Mouse (Mus musculus) embryonic facial prominence, embryonic 11.5 days (tissue): ENCODE results near the gene Ugcg. TPM values are rescaled to one million over a fixed set of nuclear protein-coding genes. Genes with fewer than 3 reads are reported as not detected.

Source experiments
- ATAC-seq: fragments of 200-750 bp; cut with Nextera tagmentation; replicated peaks from 2 replicates; pipeline ENCODE4 v1.8.0; 2017; ENCODE audit warnings: low read depth; ENCODE audit not compliant: insufficient number of reproducible peaks, low FRiP score, low TSS enrichment
- DNase-seq: peaks from one replicate; pipeline ENCODE4 v3.0.0-alpha.2; 2015; ENCODE audit warnings: low spot score
- H3K27ac ChIP-seq: fragments of 300-500 bp; sonication (generic); replicated peaks from 2 replicates; pipeline ENCODE4 v1.5.1; 2014; ENCODE audit warnings: mild to moderate bottlenecking, low read depth, low read length, control low read depth
- H3K27me3 ChIP-seq: fragments of 300-500 bp; sonication (generic); 2 replicates; pipeline ENCODE4 v1.6.1; 2014; ENCODE audit warnings: mild to moderate bottlenecking, low read length, moderate library complexity, mixed read lengths; ENCODE audit not compliant: control insufficient read depth, insufficient read depth
- H3K36me3 ChIP-seq: fragments of 300-500 bp; sonication (generic); replicated peaks from 2 replicates; pipeline ENCODE4 v1.6.1; 2014; ENCODE audit warnings: low read depth, mild to moderate bottlenecking, low read length, moderate library complexity, mixed read lengths; ENCODE audit not compliant: control insufficient read depth, insufficient read depth
- H3K4me1 ChIP-seq: fragments of 300-500 bp; sonication (generic); 2 replicates; pipeline ENCODE4 v1.6.1; 2014; ENCODE audit warnings: low read length, mixed read lengths; ENCODE audit not compliant: control insufficient read depth, insufficient read depth
- H3K4me2 ChIP-seq: fragments of 300-500 bp; sonication (generic); 2 replicates; pipeline ENCODE4 v1.6.1; 2014; ENCODE audit warnings: low read depth, mild to moderate bottlenecking, control low read depth, low read length, moderate library complexity
- H3K4me3 ChIP-seq: fragments of 300-500 bp; sonication (generic); 2 replicates; pipeline ENCODE4 v1.5.1; 2014; ENCODE audit warnings: low read depth, low read length, control low read depth
- H3K9ac ChIP-seq: fragments of 300-500 bp; sonication (generic); replicated peaks from 2 replicates; pipeline ENCODE4 v1.6.1; 2014; ENCODE audit warnings: mild to moderate bottlenecking, control low read depth, low read length
- H3K9me3 ChIP-seq: fragments of 300-500 bp; sonication (generic); replicated peaks from 2 replicates; pipeline ENCODE4 v1.6.1; 2016; ENCODE audit warnings: mild to moderate bottlenecking, low read length, inconsistent platforms, mixed read lengths; ENCODE audit not compliant: control insufficient read depth
- WGBS: fragments of 180-500 bp; shearing (Covaris S2); extraction: QIAGEN DNeasy Blood & Tissue Kit; methylation state at CpG from one replicate; pipeline ENCODE4 v1.1.7; 2014; 5-methylcytosine and 5-hydroxymethylcytosine counted together
- polyA plus RNA-seq: library from polyadenylated mRNA; unstranded; fragments of >200 nt; fragmentation: Nextera tagmentation; extraction: Ambion mirVana; gene quantifications from 2 replicates; pipeline ENCODE4 v1.2.1, GENCODE M21; 2014

Gene Ugcg
- polyA plus RNA-seq, 1 experiment from 2014 or later: 11.8 TPM

- Histone ChIP-seq H3K4me2 (no peak overlapping the region), H3K27ac (no peak overlapping the region), H3K9ac (no peak overlapping the region), H3K36me3 (no peaks in the 10 kb centered on the region), H3K9me3 (no peaks in the 10 kb centered on the region), H3K27me3 (no peaks in the 10 kb centered on the region), H3K4me1 (no peaks in the 10 kb centered on the region), H3K4me3 (no peak overlapping the region)
- no peak for ATAC-seq
- WGBS: 50% methylated on average over 5 of the region's 5 CpGs
- DNase-seq: no peak
These were observed 7.5 kb upstream of the Ugcg start for GRCm38 (mm10) chr4:59181320-59182271.

- ATAC-seq: no peak
These were observed 3.4 kb upstream of the Ugcg start for GRCm38 (mm10) chr4:59185671-59186070.

GRCm38 (mm10) chr4:59187289-59187688 is 1.8 kb upstream of the Ugcg start:
- no peak overlapping the region for H3K4me2 ChIP-seq
- H3K9me3 ChIP-seq: no peaks in the 10 kb centered on the region
- H3K27ac ChIP-seq: no peak overlapping the region
- WGBS: 23% methylated on average over 3 of the region's 3 CpGs
- DNase-seq: peak; percentile 74
- H3K9ac ChIP-seq: no peak overlapping the region
- no peaks in the 10 kb centered on the region for H3K4me1 ChIP-seq
- no peaks in the 10 kb centered on the region for H3K27me3 ChIP-seq
- no peak for ATAC-seq
- H3K36me3 ChIP-seq: no peaks in the 10 kb centered on the region
- H3K4me3 ChIP-seq: no peak overlapping the region

More at GRCm38 (mm10) chr4:59185671-59186070, 3.4 kb upstream of the Ugcg start:
- Histone ChIP-seq H3K4me2 (no peak overlapping the region), H3K9me3 (no peaks in the 10 kb centered on the region), H3K4me1 (no peaks in the 10 kb centered on the region), H3K27me3 (no peaks in the 10 kb centered on the region), H3K27ac (no peak overlapping the region), H3K9ac (no peak overlapping the region), H3K36me3 (no peaks in the 10 kb centered on the region), H3K4me3 (no peak overlapping the region)
- WGBS: 62% methylated on average over 3 of the region's 3 CpGs
- DNase-seq: no peak

GRCm38 (mm10) chr4:59188474-59188801 is 619 bp upstream of the Ugcg start:
- Histone ChIP-seq H3K4me2 (peak overlapping the region; percentile 33), H3K36me3 (no peaks in the 10 kb centered on the region), H3K9me3 (no peaks in the 10 kb centered on the region), H3K27ac (no peak overlapping the region; the same call in 1 of the 2 replicates), H3K4me3 (peak overlapping the region; percentile 91), H3K9ac (peak overlapping the region; percentile 97), H3K4me1 (no peaks in the 10 kb centered on the region), H3K27me3 (no peaks in the 10 kb centered on the region)
- WGBS: 33% methylated on average over 4 of the region's 4 CpGs
- ATAC-seq (no peak), DNase-seq (no peak)

GRCm38 (mm10) chr4:59189546-59190237 is 635 bp downstream of the Ugcg start:
- Histone ChIP-seq H3K36me3 (no peaks in the 10 kb centered on the region), H3K27me3 (no peaks in the 10 kb centered on the region), H3K9ac (peak overlapping the region; percentile 97), H3K27ac (peak overlapping the region; percentile 62), H3K4me2 (peak overlapping the region; percentile 33), H3K4me1 (no peaks in the 10 kb centered on the region), H3K4me3 (peak overlapping the region; percentile 91), H3K9me3 (no peaks in the 10 kb centered on the region)
- peak; percentile 76 for ATAC-seq
- WGBS: under 1% methylated on average over 54 of the region's 54 CpGs
- DNase-seq: peak; percentile 45

GRCm38 (mm10) chr4:59190650-59191424 is 1.8 kb downstream of the Ugcg start:
- no peak for DNase-seq
- 48% methylated on average over 7 of the region's 7 CpGs for WGBS
- Histone ChIP-seq H3K36me3 (no peaks in the 10 kb centered on the region), H3K4me2 (no peak overlapping the region), H3K27ac (no peak overlapping the region), H3K27me3 (no peaks in the 10 kb centered on the region), H3K9me3 (no peaks in the 10 kb centered on the region), H3K9ac (no peak overlapping the region), H3K4me1 (no peaks in the 10 kb centered on the region), H3K4me3 (no peak overlapping the region)
- no peak for ATAC-seq

GRCm38 (mm10) chr4:59194731-59195496 is 5.9 kb downstream of the Ugcg start:
- Histone ChIP-seq H3K4me1 (no peaks in the 10 kb centered on the region; the same call in 1 of the 2 replicates), H3K4me2 (no peak overlapping the region), H3K9ac (no peak overlapping the region), H3K36me3 (no peaks in the 10 kb centered on the region), H3K4me3 (no peak overlapping the region), H3K27me3 (no peaks in the 10 kb centered on the region), H3K27ac (no peak overlapping the region), H3K9me3 (no peaks in the 10 kb centered on the region)
- ATAC-seq: no peak
- DNase-seq: no peak
- 89% methylated on average over 13 of the region's 13 CpGs for WGBS
